8 mouse cellular contexts compared by ENCODE assay signal in genomic region chr1:86303063-86303872, GRCm38 (mm10). TPM values are rescaled to one million over a fixed set of nuclear protein-coding genes. Genes with fewer than 3 reads are reported as not detected.
DNase-seq lines count a peak whose midpoint lies in the region; ATAC-seq and TF ChIP-seq lines count a peak whose summit lies in the region.

No protein-coding gene starts in this region.

- H3K36me3 ChIP-seq in ES-Bruce4 (ENCODE audit: control insufficient read depth, insufficient read depth, low read length, poor library complexity, severe bottlenecking), result peaks cover 19% of the 10 kb centered on the region
- no peaks in the 10 kb centered on the region for H3K36me3 ChIP-seq in lung, postnatal 0 days (ENCODE audit: insufficient read depth, low read length)

- H3K4me3 ChIP-seq in ES-Bruce4 (ENCODE audit: low read depth, low read length), result peak overlapping the region; percentile 94
- H3K4me3 ChIP-seq in bone marrow macrophage, adult 2 months (ENCODE audit: insufficient read depth, low read length), result peak overlapping the region; percentile 56
- peak overlapping the region; percentile 36 for H3K4me3 ChIP-seq in embryonic fibroblast, embryonic 13.5 days (ENCODE audit: insufficient read depth, low read length)
- peak overlapping the region; percentile 43 for H3K4me3 ChIP-seq in lung, postnatal 0 days (ENCODE audit: low read depth, low read length)

- WGBS in lung, postnatal 0 days, result under 1% methylated on average over 59 of the region's 65 CpGs

- ATAC-seq in lung, postnatal 0 days, result peak; percentile 82
- ATAC-seq in erythroid progenitor cell, adult 5-6 weeks (replicated peaks; ENCODE audit: low FRiP score, poor library complexity, severe bottlenecking), result no peak

- peak overlapping the region; percentile 90 for H3K4me2 ChIP-seq in lung, postnatal 0 days (replicated peaks; ENCODE audit: low read depth, low read length)

- TF ChIP-seq EP300 in ES-Bruce4 (IDR thresholded peaks at IDR 0.05; ENCODE audit: insufficient read depth, low read depth, low read length), result peak; percentile 69
- TF ChIP-seq EP300 in lung, postnatal 0 days (IDR thresholded peaks at IDR 0.05), result no peak

- no peak for TF ChIP-seq CTCF in ES-Bruce4 (IDR thresholded peaks at IDR 0.05; ENCODE audit: low read depth, low read length)
- TF ChIP-seq CTCF in bone marrow macrophage, adult 2 months (IDR thresholded peaks at IDR 0.05; ENCODE audit: low read depth, low read length), result no peak
- TF ChIP-seq CTCF in embryonic fibroblast, embryonic 13.5 days (IDR thresholded peaks at IDR 0.05; ENCODE audit: borderline replicate concordance, insufficient read depth, low read length), result no peak
- peak; percentile 38 for TF ChIP-seq CTCF in lung, postnatal 0 days (IDR thresholded peaks at IDR 0.05)

- DNase-seq in heart, postnatal 4 days, result peak; percentile 76
- peak; percentile 54 for DNase-seq in layer of hippocampus, adult 9-11 months
- peak; percentile 59 for DNase-seq in lung, postnatal 0 days (ENCODE audit: low spot score)
- DNase-seq in ovary, postnatal 36 days (ENCODE audit: low spot score), result peak; percentile 78

- H3K27me3 ChIP-seq in ES-Bruce4 (ENCODE audit: control insufficient read depth, insufficient read depth, low read length, poor library complexity, severe bottlenecking), result no peaks in the 10 kb centered on the region
- H3K27me3 ChIP-seq in lung, postnatal 0 days (replicated peaks; ENCODE audit: insufficient read depth, low read length), result peaks cover 4% of the 10 kb centered on the region; the same call in 1 of the 2 replicates

- peak overlapping the region; percentile 82 for H3K27ac ChIP-seq in ES-Bruce4 (ENCODE audit: insufficient read depth, low read length)
- no peak overlapping the region for H3K27ac ChIP-seq in bone marrow macrophage, adult 2 months (ENCODE audit: insufficient read depth, low read depth, low read length)
- H3K27ac ChIP-seq in embryonic fibroblast, embryonic 13.5 days (ENCODE audit: insufficient read depth, low read length), result no peak overlapping the region
- no peak overlapping the region for H3K27ac ChIP-seq in lung, postnatal 0 days (ENCODE audit: low read length)

- H3K9ac ChIP-seq in ES-Bruce4 (ENCODE audit: low read depth, poor library complexity, severe bottlenecking), result peak overlapping the region; percentile 94
- H3K9ac ChIP-seq in lung, postnatal 0 days (replicated peaks; ENCODE audit: low read depth), result no peak overlapping the region

- H3K4me1 ChIP-seq in ES-Bruce4 (ENCODE audit: control insufficient read depth, insufficient read depth, low read length), result peaks cover 13% of the 10 kb centered on the region
- H3K4me1 ChIP-seq in bone marrow macrophage, adult 2 months (ENCODE audit: control insufficient read depth, insufficient read depth, low read length), result peaks cover 3% of the 10 kb centered on the region; the same call in 1 of the 2 replicates
- no peaks in the 10 kb centered on the region for H3K4me1 ChIP-seq in embryonic fibroblast, embryonic 13.5 days (ENCODE audit: control insufficient read depth, insufficient read depth, low read length)
- H3K4me1 ChIP-seq in lung, postnatal 0 days (ENCODE audit: insufficient read depth, low read depth, low read length), result peaks cover 3% of the 10 kb centered on the region; the same call in 1 of the 2 replicates

- no peak for TF ChIP-seq POLR2A in ES-Bruce4 (IDR thresholded peaks at IDR 0.05; ENCODE audit: insufficient read depth, low read length)
- TF ChIP-seq POLR2A in bone marrow macrophage, adult 2 months (IDR thresholded peaks at IDR 0.05; ENCODE audit: borderline replicate concordance, low read depth, low read length), result no peak
- no peak for TF ChIP-seq POLR2A in embryonic fibroblast, embryonic 13.5 days (IDR thresholded peaks at IDR 0.05; ENCODE audit: low read depth, low read length)

- no peaks in the 10 kb centered on the region for H3K9me3 ChIP-seq in ES-Bruce4 (replicated peaks; ENCODE audit: control insufficient read depth, insufficient read depth, low read length, poor library complexity, severe bottlenecking)
- no peaks in the 10 kb centered on the region for H3K9me3 ChIP-seq in lung, postnatal 0 days (ENCODE audit: low read length)

RNA-seq across cellular contexts. Expression of gene B3gnt7, which starts 0.6 kb away (rescaled TPM):
- 54.9 and 55.3 TPM in 2 replicates for polyA plus RNA-seq in ES-Bruce4 (2011; ENCODE audit: insufficient read depth, insufficient read length, low read depth, missing spikeins)
- 0.21 TPM in 1 of 2 replicates, not detected in the other for polyA plus RNA-seq in bone marrow macrophage, adult 2 months (2012; ENCODE audit: insufficient read depth, insufficient read length, missing spikeins)
- polyA plus RNA-seq in embryonic fibroblast, embryonic 13.5 days (2011; ENCODE audit: insufficient read length, low read depth, missing spikeins), result 0.19 TPM in 1 of 2 replicates, not detected in the other
- total RNA-seq in heart, postnatal 4 days (2021), result 1 to 10 TPM in 1 of 2 experiments, under 1 TPM in 1; 0.98 to 1.1 TPM
- 5.9 TPM in 2 replicates for polyA plus RNA-seq in lung, postnatal 0 days (2015; fragmentation: Nextera tagmentation; extraction: Ambion mirVana)
- total RNA-seq in erythroid progenitor cell, adult 5-6 weeks (2015; ENCODE audit: low replicate concordance), result 1.4 TPM in 1 of 2 replicates, not detected in the other
- not detected in 2 replicates for total RNA-seq in erythroid progenitor cell, adult 5-6 weeks (2017; ENCODE audit: low replicate concordance)

RNA-seq across cellular contexts. Expression of gene Ncl, which starts 55.9 kb away (rescaled TPM):
- 1,350 and 1,473 TPM in 2 replicates for polyA plus RNA-seq in ES-Bruce4 (2011; ENCODE audit: insufficient read depth, insufficient read length, low read depth, missing spikeins)
- polyA plus RNA-seq in bone marrow macrophage, adult 2 months (2012; ENCODE audit: insufficient read depth, insufficient read length, missing spikeins), result 189 and 191 TPM in 2 replicates
- 469 and 498 TPM in 2 replicates for polyA plus RNA-seq in embryonic fibroblast, embryonic 13.5 days (2011; ENCODE audit: insufficient read length, low read depth, missing spikeins)
- 100 to 1,000 TPM; 203 to 206 TPM for total RNA-seq in heart, postnatal 4 days (2021)
- polyA plus RNA-seq in lung, postnatal 0 days (2015; fragmentation: Nextera tagmentation; extraction: Ambion mirVana), result 139 and 140 TPM in 2 replicates
- total RNA-seq in erythroid progenitor cell, adult 5-6 weeks (2015; ENCODE audit: low replicate concordance), result 148 and 176 TPM in 2 replicates
- 169 and 177 TPM in 2 replicates for total RNA-seq in erythroid progenitor cell, adult 5-6 weeks (2017; ENCODE audit: low replicate concordance)

Comparison
In these comparisons a context has a peak if more than half of its experiments do, and no peak if none do; other contexts are left out.
1. H3K4me3 ChIP-seq: peak in every context shown above with its lines; median percentile 94 in ES-Bruce4; 56 in bone marrow macrophage, adult 2 months; 43 in lung, postnatal 0 days; 36 in embryonic fibroblast, embryonic 13.5 days.